Mouse (Mus musculus) thymus, postnatal 0 days (tissue): Measurements from ENCODE around the gene Cgrrf1. TPM values are rescaled to one million over a fixed set of nuclear protein-coding genes. Genes with fewer than 3 reads are reported as not detected.

Experiments
- DNase-seq: peaks from one replicate; pipeline ENCODE4 v3.0.0-alpha.2; 2015; ENCODE audit warnings: low spot score
- polyA plus RNA-seq: library from polyadenylated mRNA; unstranded; fragments of >200 nt; fragmentation: Nextera tagmentation; extraction: Ambion mirVana; gene quantifications from 2 replicates; pipeline ENCODE4 v1.2.1, GENCODE M21; 2015

Cgrrf1 gene
- polyA plus RNA-seq, 1 experiment from 2014 or later, result 16.3 TPM

DNA sequence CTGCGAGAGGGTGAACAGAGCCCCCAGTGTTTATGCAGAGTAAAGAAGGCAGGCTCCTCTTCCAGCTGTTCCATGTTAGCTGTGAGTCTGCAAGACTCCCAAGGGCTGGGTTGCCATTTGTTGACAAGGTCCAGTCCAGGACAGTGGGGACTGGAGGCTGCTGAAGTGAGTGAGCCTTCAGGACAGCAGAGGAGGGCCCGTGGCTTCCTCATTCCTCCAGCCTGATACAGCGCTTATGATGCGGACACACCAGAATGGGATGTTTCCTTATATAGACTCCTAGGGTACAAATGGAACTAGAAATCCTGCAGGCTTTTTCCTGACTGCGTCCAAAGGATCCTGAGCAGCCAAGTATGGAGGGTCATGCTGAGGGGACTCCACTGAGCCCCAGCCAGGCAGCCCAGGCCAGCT is 54.0 kb downstream of the Cgrrf1 start:
- no peak for DNase-seq

DNA sequence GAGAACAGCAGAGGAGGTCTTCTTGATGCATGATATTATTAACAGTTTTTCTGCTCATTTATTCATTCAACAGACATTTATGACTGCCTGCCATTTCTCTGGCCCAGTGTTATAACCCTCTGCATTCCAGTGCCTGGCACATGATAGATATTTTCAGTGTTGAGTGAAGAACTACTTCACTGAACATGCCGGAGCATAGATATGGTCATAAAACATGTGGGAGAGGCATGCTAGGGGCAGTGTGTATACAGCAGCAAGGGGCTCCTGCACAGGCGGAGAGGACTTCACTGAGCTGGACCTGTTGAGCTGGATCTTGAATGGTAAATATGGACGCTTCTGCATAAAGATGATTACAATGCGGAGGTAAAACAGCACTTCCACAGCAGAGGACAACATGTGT is 57.2 kb downstream of the Cgrrf1 start:
- DNase-seq, result no peak

DNA sequence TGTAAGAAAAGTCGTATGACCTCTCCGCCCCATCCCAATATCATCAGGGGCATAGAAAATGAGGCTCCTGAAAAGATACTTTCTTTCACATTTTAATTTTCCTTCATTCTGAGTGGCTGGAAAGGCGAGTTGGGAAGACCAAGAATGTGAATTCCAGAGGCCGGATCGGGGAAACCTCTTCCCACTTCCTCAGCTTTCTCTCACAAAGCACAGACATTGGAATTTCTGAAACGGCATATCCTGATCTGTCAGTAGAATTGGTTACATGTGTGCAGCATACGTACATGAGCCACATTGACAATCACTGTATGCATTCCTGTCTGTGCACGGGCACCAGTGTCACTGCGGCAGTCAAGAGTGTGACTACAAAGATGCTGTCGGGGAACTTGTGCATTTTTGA is 62.0 kb downstream of the Cgrrf1 start:
- DNase-seq, result no peak

DNA sequence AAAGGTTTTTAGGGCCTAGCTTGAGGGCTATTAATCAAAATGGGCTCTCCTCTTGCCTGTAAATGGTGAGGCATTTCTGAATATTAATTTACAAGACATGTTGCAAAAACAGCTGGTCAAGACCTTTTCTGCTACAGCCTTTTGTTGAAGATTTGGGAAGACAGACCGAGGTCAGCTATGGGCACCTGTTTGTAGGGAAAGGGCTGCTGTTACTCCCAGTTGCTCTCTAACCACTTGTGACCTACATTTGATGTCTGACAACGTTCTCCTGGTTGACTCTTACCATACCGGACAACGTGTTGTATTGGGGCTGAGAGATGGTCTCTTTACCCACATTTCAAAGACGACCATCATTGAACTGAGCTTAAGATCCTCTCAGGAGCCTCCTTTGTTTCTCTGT is 66.0 kb downstream of the Cgrrf1 start:
- no peak for DNase-seq

DNA sequence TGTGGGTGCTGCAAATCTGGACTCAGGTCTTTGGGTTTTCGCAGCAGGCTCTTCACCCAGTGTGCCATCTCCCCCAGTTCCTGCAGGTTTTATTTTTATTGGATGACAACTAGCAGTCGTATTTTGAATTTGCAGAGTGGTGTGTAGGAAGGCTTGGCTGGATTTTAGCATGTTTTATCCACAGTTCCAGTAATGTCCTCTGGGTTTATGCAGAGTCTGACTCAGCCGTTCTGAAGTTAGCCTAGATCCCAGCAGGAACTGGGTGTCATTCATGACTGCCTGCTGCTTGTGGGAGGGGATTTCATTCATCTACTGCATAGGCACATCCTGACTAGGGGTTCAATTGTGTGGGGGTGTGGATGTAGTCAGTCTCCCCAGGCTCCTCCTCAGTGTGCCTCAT is 66.7 kb downstream of the Cgrrf1 start:
- DNase-seq, result no peak

DNA sequence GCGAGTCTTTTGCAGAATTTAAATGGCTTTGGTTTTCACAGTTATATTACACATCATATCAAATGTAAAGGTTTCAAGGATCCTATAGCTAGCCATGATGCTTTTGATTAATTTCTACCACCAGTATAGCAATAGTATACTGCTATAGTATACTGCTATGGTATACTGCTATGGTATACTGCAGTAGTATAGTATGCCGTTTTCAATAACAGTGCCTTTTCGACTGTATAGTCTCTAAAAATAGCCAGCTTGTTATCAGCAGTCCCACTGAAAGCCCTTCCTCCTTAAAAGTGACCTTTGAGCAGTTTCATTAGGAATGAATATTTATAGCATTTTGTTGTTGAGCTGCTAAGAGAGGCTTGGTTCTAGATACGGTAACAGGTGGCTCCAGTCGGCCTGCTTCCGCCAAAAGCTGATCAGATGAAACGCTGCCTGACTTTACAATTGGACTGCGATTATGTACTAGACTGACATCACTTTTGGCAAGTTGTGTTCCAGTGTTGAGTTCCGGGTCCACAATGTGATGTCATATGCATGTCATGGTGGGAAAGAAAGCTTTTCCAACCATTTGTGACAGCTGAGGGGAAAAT is 70.7 kb downstream of the Cgrrf1 start:
- DNase-seq, result no peak

Other genes starting within 250 kb of the Cgrrf1 start
- 70.9 and 76.0 TPM in 2 replicates for gene Cdkn3, start 71.6 kb upstream of the Cgrrf1 start, polyA plus RNA-seq
- 153 and 155 TPM in 2 replicates for gene Cnih1, start 43.7 kb upstream of the Cgrrf1 start, polyA plus RNA-seq
- 105 and 107 TPM in 2 replicates for gene Gmfb, start 9.9 kb upstream of the Cgrrf1 start, polyA plus RNA-seq
- gene Samd4, start 50.7 kb downstream of the Cgrrf1 start, polyA plus RNA-seq, result 0.51 and 0.69 TPM in 2 replicates